Mouse (Mus musculus) forebrain, embryonic 13.5 days (tissue): ENCODE measurements around the gene Irak1bp1. TPM values are rescaled to one million over a fixed set of nuclear protein-coding genes. Genes with fewer than 3 reads are reported as not detected.

Experiments used
- ATAC-seq: fragments of 200-750 bp; cut with Nextera tagmentation; 2 replicates; pipeline ENCODE4 v1.8.0; 2017
- H3K27ac ChIP-seq: fragments of 300-500 bp; sonication (generic); 2 replicates; pipeline ENCODE4 v1.5.1; 2015; ENCODE audit warnings: inconsistent platforms, mild to moderate bottlenecking, moderate library complexity
- H3K27me3 ChIP-seq: fragments of 300-500 bp; sonication (generic); 2 replicates; pipeline ENCODE4 v1.6.1; 2015; ENCODE audit warnings: mild to moderate bottlenecking, inconsistent platforms
- H3K36me3 ChIP-seq: fragments of 300-500 bp; sonication (generic); 2 replicates; pipeline ENCODE4 v1.6.1; 2015; ENCODE audit warnings: mild to moderate bottlenecking, inconsistent platforms; ENCODE audit not compliant: poor library complexity, severe bottlenecking
- H3K4me1 ChIP-seq: fragments of 300-500 bp; sonication (generic); 2 replicates; pipeline ENCODE4 v1.6.1; 2015; ENCODE audit warnings: inconsistent platforms
- H3K4me2 ChIP-seq: fragments of 300-500 bp; sonication (generic); 2 replicates; pipeline ENCODE4 v1.6.1; 2015; ENCODE audit warnings: inconsistent platforms, mild to moderate bottlenecking, moderate library complexity
- H3K4me3 ChIP-seq: fragments of 300-500 bp; sonication (generic); 2 replicates; pipeline ENCODE4 v1.5.1; 2015; ENCODE audit warnings: mild to moderate bottlenecking, inconsistent platforms
- H3K9ac ChIP-seq: fragments of 300-500 bp; sonication (generic); 2 replicates; pipeline ENCODE4 v1.6.1; 2015; ENCODE audit warnings: mild to moderate bottlenecking, inconsistent platforms
- H3K9me3 ChIP-seq: fragments of 300-500 bp; sonication (generic); replicated peaks from 2 replicates; pipeline ENCODE4 v1.6.1; 2016; ENCODE audit warnings: inconsistent platforms
- WGBS: fragments of 180-500 bp; shearing (Covaris S2); methylation state at CpG from one replicate; pipeline ENCODE4 v1.1.7; 2015; 5-methylcytosine and 5-hydroxymethylcytosine counted together
- polyA plus RNA-seq: library from polyadenylated mRNA; unstranded; fragments of >200 nt; fragmentation: Nextera tagmentation; extraction: Ambion mirVana; gene quantifications from 2 replicates; pipeline ENCODE4 v1.2.1, GENCODE M21; 2015

The Irak1bp1 gene
- polyA plus RNA-seq: 30.8 and 31.8 TPM in 2 replicates

DNA sequence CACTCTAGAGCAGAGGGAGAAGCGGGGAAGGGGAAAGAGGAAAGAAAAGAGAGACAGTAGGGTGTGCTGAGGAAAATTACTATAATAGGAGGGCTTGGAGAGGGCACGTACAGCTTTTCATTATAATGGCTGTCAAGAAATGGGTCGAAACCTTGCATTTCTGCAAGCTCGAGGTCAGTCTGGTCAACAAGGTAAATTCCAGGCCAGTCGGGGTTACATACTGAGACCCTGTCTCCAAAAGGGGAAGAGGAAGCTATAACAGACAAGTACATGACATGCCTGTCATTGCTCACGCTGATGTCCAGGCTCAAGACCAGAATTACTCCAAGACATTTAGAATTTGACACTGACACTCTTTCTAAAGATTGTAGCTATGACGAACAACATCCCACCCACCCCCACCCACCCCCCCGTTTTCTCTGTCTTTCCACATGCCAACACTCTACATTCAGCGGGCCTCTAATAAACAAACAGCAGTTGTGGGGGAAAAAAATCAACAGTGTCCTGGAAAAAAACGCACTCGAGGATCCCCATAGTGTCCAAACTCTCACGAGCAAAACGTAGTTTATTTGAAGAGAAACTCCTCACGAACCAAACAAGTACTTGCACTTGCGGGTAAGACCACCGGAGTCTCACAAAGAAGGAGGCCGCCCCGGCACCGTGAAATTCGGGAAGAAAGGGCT is at the start of gene Irak1bp1:
Gene Irak1bp1, plus strand, starts transcription at position 534 of the 683 bp plus-strand sequence.
- ATAC-seq: peak; percentile 27
- Histone ChIP-seq H3K4me3 (peak within 1 kb of the TSS; percentile 80), H3K27ac (peak within 1 kb of the TSS; percentile 91), H3K9ac (peak within 1 kb of the TSS; percentile 93), H3K27me3 (no peaks in the 10 kb centered on the region), H3K36me3 (peaks cover 10% of the 10 kb centered on the region), H3K4me2 (peak within 1 kb of the TSS; percentile 60), H3K9me3 (no peaks in the 10 kb centered on the region), H3K4me1 (peaks cover 16% of the 10 kb centered on the region)
- WGBS: 17% methylated on average over 20 of the region's 20 CpGs

DNA sequence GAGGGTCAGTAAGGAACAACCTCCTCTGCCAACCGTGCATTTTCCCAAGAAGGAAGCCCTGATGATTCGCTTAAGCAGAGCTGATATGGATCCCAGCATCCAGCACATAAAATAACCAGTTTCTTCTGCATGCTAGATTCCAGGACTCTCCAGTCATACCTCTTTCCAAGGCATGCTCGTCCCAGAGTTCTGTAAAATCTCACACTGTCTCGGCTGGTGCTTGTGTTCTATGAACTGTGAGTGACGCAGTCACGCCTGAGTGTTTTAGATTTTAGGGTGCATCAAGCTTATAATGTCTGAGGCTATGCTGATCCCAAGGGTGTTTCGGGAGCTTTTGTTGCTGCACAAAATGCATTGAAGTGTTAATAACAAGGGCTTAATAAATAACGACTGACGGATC is 41.0 kb upstream of the Irak1bp1 start:
- no peak overlapping the region for H3K4me3 ChIP-seq
- WGBS: 42% methylated on average over 9 of the region's 9 CpGs
- H3K36me3 ChIP-seq: no peaks in the 10 kb centered on the region
- no peaks in the 10 kb centered on the region for H3K9me3 ChIP-seq
- H3K27ac ChIP-seq: no peak overlapping the region
- H3K4me2 ChIP-seq: no peak overlapping the region
- no peak for ATAC-seq
- no peak overlapping the region for H3K9ac ChIP-seq
- H3K27me3 ChIP-seq: no peaks in the 10 kb centered on the region
- H3K4me1 ChIP-seq: no peaks in the 10 kb centered on the region

DNA sequence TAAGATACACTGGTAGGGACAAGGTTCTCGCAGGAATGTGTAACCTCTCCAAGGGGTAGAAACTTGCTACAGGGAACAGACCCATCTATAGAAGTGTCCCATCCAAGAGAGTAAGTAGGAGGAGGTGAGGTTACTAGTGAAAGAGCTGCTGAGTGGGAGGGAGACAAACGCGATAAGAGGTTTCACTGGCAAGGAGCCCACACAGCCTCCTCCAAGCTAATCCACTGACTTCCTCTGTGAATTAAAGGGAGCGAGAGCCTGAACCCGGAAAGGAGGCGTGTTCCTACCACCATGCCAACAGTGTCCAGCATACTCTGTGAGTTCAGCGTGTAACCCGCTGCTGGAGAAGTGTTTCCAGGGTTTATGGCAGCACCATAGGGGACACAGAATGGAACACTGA is 29.0 kb upstream of the Irak1bp1 start:
- Histone ChIP-seq H3K4me2 (no peak overlapping the region), H3K27ac (no peak overlapping the region), H3K4me3 (no peak overlapping the region), H3K9ac (no peak overlapping the region), H3K36me3 (no peaks in the 10 kb centered on the region), H3K4me1 (no peaks in the 10 kb centered on the region), H3K9me3 (no peaks in the 10 kb centered on the region), H3K27me3 (no peaks in the 10 kb centered on the region)
- WGBS: 78% methylated on average over 8 of the region's 8 CpGs
- no peak for ATAC-seq

DNA sequence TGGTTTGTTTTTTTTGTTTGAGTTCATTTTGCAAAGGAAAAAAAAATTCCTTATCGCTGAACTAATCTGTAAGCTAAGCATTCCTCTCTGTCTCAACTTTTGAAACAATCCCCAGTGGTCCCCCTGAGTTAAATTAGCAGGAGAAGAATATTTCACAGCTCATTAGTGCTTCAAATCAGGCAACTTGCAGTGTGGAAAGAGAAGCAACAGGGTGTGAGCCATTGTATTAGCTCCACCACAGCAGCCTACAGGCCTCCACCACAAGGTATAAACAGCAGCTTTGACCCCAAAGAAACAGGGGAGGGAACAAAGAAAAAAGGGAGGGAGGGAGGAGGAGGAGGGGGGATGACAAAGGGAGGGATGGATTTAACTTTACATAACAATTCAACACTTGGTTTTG is 22.2 kb upstream of the Irak1bp1 start:
- Histone ChIP-seq H3K36me3 (no peaks in the 10 kb centered on the region), H3K27me3 (no peaks in the 10 kb centered on the region), H3K4me3 (no peak overlapping the region), H3K27ac (no peak overlapping the region), H3K9me3 (no peaks in the 10 kb centered on the region), H3K4me2 (no peak overlapping the region), H3K4me1 (peaks cover 14% of the 10 kb centered on the region), H3K9ac (no peak overlapping the region)
- 0% methylated on average over 1 of the region's 1 CpGs for WGBS
- peak; percentile 79; the same call in 1 of the 2 replicates for ATAC-seq

DNA sequence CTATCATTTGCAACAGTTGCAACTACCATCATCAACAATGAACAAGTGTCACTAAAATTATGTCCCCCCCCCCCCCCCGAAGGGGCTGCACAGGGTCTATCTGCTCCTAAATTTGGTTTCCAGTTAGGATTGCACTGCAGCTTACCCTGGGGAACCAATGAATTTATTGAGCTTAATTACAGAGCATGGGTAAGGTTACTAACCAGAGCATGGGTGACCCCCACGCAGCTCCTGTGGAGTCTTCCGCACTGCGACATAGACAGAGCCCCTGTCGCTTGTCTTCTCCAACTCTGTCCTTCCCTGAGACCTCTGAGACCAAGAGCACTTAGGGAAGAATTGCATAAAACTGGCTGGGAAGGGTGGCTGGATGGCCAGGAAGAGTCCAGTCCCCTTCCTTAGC is 21.7 kb upstream of the Irak1bp1 start:
- peak; percentile 43; the same call in 1 of the 2 replicates for ATAC-seq
- no peaks in the 10 kb centered on the region for H3K36me3 ChIP-seq
- H3K9ac ChIP-seq: no peak overlapping the region
- no peaks in the 10 kb centered on the region for H3K27me3 ChIP-seq
- no peak overlapping the region for H3K27ac ChIP-seq
- H3K4me1 ChIP-seq: peaks cover 14% of the 10 kb centered on the region
- 12% methylated on average over 5 of the region's 5 CpGs for WGBS
- H3K4me3 ChIP-seq: no peak overlapping the region
- no peak overlapping the region for H3K4me2 ChIP-seq
- no peaks in the 10 kb centered on the region for H3K9me3 ChIP-seq

DNA sequence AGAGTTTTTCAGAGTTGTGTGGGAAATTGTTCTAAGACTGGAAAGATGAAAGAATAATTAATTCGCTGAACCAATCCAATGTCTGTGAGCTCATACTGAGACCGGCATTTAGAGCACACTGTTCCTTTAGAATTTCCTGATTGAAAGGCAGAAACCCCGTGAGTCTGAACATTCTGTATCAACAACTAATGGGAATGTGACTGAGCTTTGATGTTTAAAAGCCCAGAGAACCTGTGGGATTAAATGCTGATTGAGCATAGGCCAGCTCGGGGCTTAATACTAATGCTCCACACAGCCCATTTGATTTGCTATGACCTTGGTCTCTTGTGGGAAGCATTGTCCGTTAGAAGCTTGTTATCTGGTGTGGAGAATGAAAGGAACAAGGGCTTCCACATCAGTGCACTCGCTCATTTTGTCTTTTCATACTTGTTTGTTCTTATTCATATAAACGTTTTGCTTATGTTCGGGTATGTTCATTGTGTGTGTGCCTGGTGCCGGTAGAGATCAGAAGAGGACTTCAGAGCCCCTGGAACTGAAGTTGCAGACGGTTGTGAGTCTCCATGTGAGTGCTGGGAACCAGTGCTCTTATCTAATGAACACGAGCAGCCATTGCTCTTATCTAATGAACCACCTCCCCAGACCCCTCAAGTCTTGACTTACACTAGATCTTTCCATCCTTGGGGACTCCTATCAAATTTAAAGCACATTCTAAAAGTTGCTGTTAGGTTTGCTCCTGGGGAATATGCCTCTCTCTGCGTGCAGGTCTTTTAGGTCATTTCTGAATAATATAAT is 17.0 kb upstream of the Irak1bp1 start:
- Histone ChIP-seq H3K4me1 (peaks cover 10% of the 10 kb centered on the region), H3K9ac (no peak overlapping the region), H3K27me3 (no peaks in the 10 kb centered on the region), H3K36me3 (no peaks in the 10 kb centered on the region), H3K27ac (no peak overlapping the region), H3K9me3 (no peaks in the 10 kb centered on the region), H3K4me2 (no peak overlapping the region), H3K4me3 (no peak overlapping the region)
- ATAC-seq: peak; percentile 58; the same call in 1 of the 2 replicates
- 25% methylated on average over 12 of the region's 12 CpGs for WGBS

DNA sequence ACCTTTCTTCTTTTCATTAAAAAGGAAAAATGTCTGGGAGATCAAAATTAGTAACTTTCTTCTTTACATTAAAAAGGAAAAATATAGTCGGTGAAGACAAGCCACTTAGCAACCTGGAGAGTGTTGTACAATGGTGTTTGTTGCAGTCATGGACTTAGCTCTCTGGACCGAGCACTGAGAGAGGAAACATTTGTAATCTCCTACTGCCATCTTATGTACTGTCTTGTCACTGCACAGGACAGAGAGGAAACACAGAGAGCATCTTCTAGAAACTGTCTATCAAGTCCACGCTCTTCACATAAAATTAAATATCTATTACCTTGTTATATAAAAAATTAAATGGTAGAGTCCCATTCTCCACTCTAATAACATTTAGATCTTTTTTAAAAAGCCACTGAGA is 14.8 kb upstream of the Irak1bp1 start:
- peaks cover 5% of the 10 kb centered on the region; the same call in 1 of the 2 replicates for H3K4me1 ChIP-seq
- H3K9ac ChIP-seq: no peak overlapping the region
- WGBS: 60% methylated on average over 3 of the region's 3 CpGs
- no peak overlapping the region for H3K4me2 ChIP-seq
- H3K4me3 ChIP-seq: no peak overlapping the region
- no peaks in the 10 kb centered on the region for H3K27me3 ChIP-seq
- ATAC-seq: peak; percentile 69; the same call in 1 of the 2 replicates
- no peaks in the 10 kb centered on the region for H3K9me3 ChIP-seq
- H3K27ac ChIP-seq: no peak overlapping the region
- H3K36me3 ChIP-seq: no peaks in the 10 kb centered on the region

DNA sequence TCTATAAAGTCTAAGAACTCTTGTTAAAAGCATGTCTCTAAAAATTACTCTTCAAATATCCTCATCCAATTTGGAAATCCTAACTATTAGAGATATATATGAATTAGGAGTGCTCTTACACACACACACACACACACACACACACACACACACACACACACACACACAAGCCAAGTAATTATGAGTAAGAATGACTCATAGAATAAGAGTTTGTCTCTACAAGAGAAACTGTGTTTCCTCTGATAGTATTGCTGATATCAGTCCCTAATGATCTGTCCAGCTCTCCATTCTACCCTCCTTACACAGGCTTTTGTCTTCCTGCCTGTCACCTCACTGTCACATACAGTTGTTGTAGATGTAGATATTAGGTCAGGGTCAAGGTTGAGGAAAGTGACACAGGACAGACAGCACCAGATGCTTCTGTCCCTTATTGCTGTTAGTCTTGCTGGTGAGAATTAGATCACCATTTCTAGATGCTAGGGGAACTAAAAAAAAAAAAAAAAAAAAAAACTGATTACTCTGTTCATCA is 14.0 kb upstream of the Irak1bp1 start:
- Histone ChIP-seq H3K9ac (no peak overlapping the region), H3K4me1 (peaks cover 5% of the 10 kb centered on the region; the same call in 1 of the 2 replicates), H3K4me3 (no peak overlapping the region), H3K27me3 (no peaks in the 10 kb centered on the region), H3K9me3 (no peaks in the 10 kb centered on the region), H3K36me3 (no peaks in the 10 kb centered on the region), H3K27ac (no peak overlapping the region), H3K4me2 (no peak overlapping the region)
- ATAC-seq: no peak

DNA sequence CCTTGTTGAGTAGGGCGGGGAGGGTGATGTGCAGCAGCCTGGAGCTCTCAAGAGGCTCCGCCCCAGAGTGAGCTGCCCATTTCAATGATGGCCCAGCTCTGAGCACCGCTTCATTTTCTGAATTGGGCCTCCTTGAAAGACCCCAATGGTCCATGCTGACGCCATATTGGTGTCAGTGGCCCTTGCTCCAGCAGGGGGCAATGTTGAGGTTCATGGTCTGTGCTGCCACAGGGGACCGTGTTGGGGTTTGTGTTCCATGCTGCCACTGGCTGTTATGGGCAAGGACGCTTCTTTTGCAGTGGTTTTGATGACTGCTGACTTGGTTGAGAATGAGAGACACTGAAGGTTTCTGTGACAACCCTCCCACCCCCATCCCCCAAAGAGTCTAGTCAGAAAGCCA is 2.9 kb upstream of the Irak1bp1 start:
- WGBS: 96% methylated on average over 6 of the region's 6 CpGs
- Histone ChIP-seq H3K27ac (no peak overlapping the region), H3K9ac (no peak overlapping the region), H3K4me3 (no peak overlapping the region), H3K4me2 (no peak overlapping the region), H3K27me3 (no peaks in the 10 kb centered on the region), H3K4me1 (peaks cover 11% of the 10 kb centered on the region), H3K36me3 (peaks cover 4% of the 10 kb centered on the region; the same call in 1 of the 2 replicates), H3K9me3 (no peaks in the 10 kb centered on the region)
- no peak for ATAC-seq

DNA sequence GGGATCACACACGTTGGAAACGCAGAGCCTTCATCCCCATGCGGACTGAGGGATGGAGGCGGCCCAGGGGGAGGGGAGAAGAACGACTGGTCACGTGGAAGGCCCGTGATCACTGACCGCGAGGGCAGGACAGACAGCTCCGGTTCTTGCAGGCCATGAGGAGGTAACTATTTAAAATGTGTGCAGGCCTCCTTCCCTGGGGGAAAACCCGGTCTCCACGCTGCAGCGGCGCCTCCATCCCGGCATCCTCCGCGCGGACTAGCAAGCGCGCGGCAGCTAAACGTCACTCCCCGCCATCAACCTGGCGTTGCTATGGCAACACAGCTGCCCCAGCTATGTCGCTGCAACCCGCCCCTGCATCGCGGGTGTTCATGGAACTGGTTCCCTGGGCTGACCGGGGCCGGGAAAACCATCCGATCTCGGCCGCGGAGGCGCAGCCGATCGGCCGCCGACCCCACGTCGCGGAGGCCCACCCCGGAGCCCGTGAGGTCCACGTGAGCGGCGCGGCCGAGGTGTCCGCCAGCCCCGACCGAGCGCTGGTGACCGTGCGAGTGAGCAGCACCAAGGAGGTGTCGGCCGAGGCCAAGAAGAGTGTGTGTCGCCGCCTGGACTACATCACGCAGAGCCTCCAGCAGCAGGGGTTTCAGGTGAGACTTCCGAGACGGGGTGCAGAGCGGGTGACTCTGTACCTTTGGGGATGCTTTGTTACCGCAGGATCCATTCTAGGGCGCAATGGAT is 522 bp downstream of the Irak1bp1 start:
- H3K4me3 ChIP-seq: peak overlapping the region; percentile 80
- peak overlapping the region; percentile 91 for H3K27ac ChIP-seq
- peak overlapping the region; percentile 60 for H3K4me2 ChIP-seq
- no peaks in the 10 kb centered on the region for H3K27me3 ChIP-seq
- peak overlapping the region; percentile 93 for H3K9ac ChIP-seq
- peaks cover 18% of the 10 kb centered on the region for H3K4me1 ChIP-seq
- ATAC-seq: peak; percentile 97
- WGBS: under 1% methylated on average over 65 of the region's 65 CpGs
- no peaks in the 10 kb centered on the region for H3K9me3 ChIP-seq
- H3K36me3 ChIP-seq: peaks cover 10% of the 10 kb centered on the region

DNA sequence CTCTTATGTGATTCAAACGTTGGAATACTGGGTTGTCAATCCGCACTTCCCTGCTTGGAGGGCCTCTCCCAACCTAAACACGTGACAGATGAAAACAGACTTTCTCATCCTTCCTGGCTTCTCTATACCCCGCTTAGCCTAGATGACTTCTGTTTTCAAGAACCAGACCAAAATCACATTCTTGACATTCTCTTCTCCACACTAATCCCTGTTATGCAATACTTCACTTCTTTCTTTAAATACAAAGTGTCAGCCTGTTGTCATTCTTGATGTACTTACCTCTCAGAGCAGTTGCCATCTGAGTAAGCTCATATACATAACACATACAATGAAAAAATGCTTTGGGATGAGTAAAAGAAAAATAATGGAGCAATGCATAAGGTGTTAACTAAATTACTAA is 2.6 kb downstream of the Irak1bp1 start:
- no peak overlapping the region for H3K27ac ChIP-seq
- H3K9me3 ChIP-seq: no peaks in the 10 kb centered on the region
- no peak overlapping the region for H3K4me3 ChIP-seq
- WGBS: 48% methylated on average over 4 of the region's 4 CpGs
- H3K36me3 ChIP-seq: peaks cover 6% of the 10 kb centered on the region; the same call in 1 of the 2 replicates
- H3K27me3 ChIP-seq: no peaks in the 10 kb centered on the region
- peaks cover 27% of the 10 kb centered on the region for H3K4me1 ChIP-seq
- no peak for ATAC-seq
- H3K9ac ChIP-seq: no peak overlapping the region
- H3K4me2 ChIP-seq: peak overlapping the region; percentile 13; the same call in 1 of the 2 replicates

DNA sequence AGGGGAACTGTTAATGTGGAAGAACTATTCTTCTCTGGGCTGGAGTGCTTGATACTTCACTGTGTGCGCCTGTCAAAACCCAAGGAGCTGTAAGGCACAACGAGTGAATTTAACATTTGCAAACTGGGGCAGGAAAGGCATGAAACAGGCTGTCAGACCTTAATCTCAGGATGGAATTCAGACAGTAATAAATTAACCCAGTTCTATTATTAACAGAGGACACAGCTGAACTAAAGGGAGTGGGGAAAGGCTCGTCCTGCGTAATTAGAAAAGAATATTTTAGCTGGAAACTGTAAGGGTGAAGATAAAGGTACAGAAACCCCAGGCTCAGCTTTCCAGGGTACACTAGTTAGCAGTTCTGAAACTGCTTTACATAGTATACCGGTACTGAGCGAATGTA is 6.6 kb downstream of the Irak1bp1 start:
- H3K27ac ChIP-seq: no peak overlapping the region
- WGBS: 65% methylated on average over 6 of the region's 6 CpGs
- H3K4me2 ChIP-seq: no peak overlapping the region
- H3K36me3 ChIP-seq: peaks cover 32% of the 10 kb centered on the region
- no peak overlapping the region for H3K9ac ChIP-seq
- ATAC-seq: no peak
- no peak overlapping the region for H3K4me3 ChIP-seq
- H3K27me3 ChIP-seq: no peaks in the 10 kb centered on the region
- no peaks in the 10 kb centered on the region for H3K9me3 ChIP-seq
- H3K4me1 ChIP-seq: peaks cover 20% of the 10 kb centered on the region
